Mouse (Mus musculus) frontal cortex, adult (tissue): Measurements from ENCODE around the gene Stx2.
A peak's percentile ranks its signal among the peaks of the same experiment; 100 is the strongest.

ENCODE experiments used
- ATAC-seq: cut with Nextera tagmentation; 2 replicates; pipeline ENCODE4 v1.9.2; 2017; ENCODE audit warnings: mild to moderate bottlenecking, moderate library complexity, mixed read lengths; ENCODE audit not compliant: low TSS enrichment

Gene Stx2

DNA sequence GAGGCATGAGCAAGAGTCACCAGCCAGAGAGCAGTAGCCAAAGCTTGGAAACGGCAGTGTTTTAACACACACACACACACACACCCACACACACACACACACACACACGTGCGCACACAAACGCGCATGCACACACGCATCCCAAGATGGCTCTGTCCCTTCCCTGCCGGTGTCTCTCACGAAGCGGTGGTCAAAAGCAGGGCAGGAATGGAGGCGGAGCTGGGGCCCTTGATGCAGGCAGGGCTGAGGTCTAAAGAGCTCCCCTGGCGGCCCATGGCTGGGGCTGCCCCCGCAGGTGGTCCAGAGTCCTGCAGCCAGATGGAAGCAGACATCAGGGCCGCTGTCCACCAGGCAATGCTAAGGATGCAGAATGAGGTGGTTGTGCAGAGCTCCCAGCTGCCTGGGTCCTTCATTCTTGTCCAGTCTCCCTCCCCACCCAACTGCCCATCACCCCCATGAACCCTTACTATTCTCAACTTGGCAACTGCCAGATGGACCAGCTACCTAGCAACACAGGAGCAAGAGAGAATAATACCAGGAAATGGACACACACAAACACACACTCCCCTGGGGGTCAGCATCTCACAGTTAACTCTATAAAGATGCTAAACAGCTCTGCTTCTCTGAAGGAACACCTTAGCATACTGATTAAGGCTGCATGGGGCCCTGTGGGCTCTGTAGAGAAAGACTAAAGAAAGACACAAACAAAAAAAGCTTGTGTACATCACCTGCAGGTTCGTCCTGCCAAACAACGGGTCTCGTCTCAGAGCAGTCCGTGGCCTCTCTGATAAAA is 54.9 kb downstream of the Stx2 start, which contains the start of gene Rimbp2:
Gene Rimbp2, minus strand, starts transcription at position 209 of the 793 bp plus-strand sequence.
- ATAC-seq = peak; percentile 54

DNA sequence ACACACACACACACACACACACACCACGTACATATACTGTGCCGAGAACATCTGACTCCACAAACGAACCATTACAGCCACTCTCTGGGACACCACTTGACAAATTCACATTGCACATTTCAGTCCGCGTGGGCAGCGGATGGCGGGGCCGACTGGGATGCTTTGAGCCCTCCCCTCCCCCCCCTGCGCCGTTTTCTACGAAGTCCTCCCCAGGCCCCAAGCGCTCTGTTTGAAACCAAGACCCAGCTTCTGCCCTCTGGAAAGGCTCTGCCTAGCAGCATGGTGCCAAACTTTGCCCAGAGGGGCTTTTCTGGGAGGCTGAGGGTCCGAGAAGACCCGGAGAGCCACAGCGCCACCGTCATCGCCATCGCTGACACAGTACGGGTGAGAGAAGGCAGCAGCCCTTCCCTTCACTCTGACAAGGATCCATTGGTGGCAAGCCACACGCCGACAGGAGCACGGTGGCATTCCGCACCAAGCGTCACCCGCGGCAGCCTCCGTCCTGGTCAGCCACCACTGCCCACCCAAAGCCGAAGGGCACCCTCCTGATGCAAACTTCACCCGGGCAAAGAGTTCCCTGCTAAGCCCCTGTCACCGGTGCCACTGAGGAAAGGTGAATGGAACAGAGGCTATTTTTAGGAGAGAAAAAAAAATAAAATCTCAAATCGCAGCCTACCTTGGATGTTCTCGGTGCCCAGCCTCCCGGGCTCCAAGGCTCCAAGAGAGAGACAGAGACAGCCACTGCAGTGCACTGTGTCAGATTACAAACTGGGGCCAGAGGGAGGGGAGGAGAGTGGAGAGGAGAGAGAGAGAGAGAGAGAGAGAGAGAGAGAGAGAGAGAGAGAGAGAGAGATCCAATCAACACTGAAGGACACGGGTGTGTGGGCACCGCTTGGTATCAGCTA is 55.8 kb downstream of the Stx2 start:
- ATAC-seq = peak; percentile 66

DNA sequence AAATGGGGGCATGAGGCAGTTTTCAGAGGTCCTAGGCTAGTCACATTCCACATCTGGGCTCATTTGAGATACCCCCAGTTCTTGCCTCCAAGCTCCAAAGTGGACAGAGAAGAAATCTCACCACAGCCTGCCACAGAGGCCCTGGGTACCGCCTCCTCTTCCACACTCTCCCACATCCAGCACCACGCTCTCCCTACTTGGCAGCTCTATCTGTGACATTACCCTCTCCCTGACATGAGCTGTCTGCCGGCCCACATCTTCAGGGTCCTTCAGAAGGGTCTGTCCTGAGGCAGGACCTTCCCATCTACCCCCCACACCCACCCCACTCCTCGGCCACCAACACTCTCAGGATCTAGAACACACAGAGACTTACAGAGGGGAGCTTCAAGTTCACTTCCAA is 56.9 kb downstream of the Stx2 start:
- ATAC-seq = peak; percentile 20; the same call in 1 of the 2 replicates

- no peak for ATAC-seq
Observed at GRCm38 (mm10) chr5:128947093-128947492, 61.3 kb downstream of the Stx2 start.

- ATAC-seq = no peak
Observed at GRCm38 (mm10) chr5:128940436-128940835, 67.9 kb downstream of the Stx2 start.

DNA sequence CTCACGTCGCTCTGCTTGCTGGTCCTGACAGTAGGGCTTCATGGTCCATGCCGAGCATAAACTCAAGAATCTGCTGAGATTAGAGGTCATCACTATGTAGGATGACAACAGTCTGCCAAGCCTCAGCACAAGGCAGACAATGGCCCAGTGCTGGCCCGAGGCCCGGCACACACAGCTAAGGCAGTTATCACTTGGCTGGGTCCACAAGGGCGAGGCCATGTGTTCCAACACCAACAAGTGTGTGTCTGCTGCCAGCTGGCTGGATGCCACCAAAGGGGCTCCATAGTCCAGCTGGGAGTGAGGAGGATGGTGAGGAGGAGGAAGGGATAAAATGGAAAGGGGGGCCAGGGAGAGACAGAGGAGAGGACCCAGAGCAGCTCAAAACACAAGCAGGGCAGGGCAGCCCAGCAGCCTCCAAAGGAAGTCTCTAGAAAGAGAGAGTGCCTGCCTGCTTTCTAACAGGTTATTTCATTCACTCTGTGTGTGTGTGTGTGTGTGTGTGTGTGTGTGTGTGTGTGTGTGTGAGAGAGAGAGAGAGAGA is 72.9 kb downstream of the Stx2 start:
- no peak; the same call in 1 of the 2 replicates for ATAC-seq
